Mouse (Mus musculus): ENCODE results near the gene Drd4.

DNA sequence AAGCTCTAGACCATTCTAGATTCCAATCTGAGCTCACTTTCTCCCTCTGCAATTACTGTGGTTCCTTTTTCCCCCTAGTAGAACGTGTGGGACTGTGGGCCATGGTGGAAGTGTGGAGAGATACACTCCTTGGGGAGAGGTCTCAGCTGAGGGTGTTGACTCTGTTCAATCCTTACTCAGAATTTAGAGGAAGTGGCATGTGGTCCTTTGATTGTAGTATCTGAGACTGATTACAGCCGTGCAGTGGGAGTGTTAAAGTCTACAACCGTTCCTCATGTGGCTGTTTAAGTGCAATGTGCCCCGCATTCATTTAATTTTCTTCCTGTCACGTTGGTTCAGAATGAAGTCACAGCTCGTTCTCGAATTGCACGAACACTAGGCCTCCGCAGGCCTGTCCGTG lies 35.6 kb upstream of the Drd4 start:
- TF ChIP-seq EP300 (IDR thresholded peaks at IDR 0.05; ENCODE audit: low read length): no peak
- TF ChIP-seq NELFE (IDR thresholded peaks at IDR 0.05; ENCODE audit: low read depth, low read length): no peak
- TF ChIP-seq CHD1 (IDR thresholded peaks at IDR 0.05; ENCODE audit: low read depth, low read length): no peak
- TF ChIP-seq ELF1 (IDR thresholded peaks at IDR 0.05; ENCODE audit: low read depth, low read length): no peak
- TF ChIP-seq MAZ (IDR thresholded peaks at IDR 0.05; ENCODE audit: low read depth, low read length): no peak
- TF ChIP-seq POLR2A (IDR thresholded peaks at IDR 0.05; ENCODE audit: low read depth, low read length): no peak
- no peak for TF ChIP-seq CTCF (conservative IDR thresholded peaks at IDR 0.05 in 1 of 2, IDR thresholded peaks at IDR 0.05 in 1 of 2; ENCODE audit: low read depth in 2 of 2, low read length in 2 of 2)
- no peak for TF ChIP-seq UBTF (IDR thresholded peaks at IDR 0.05; ENCODE audit: low read depth, low read length)
- no peak for TF ChIP-seq POLR2AphosphoS2 (IDR thresholded peaks at IDR 0.05; ENCODE audit: low read depth, low read length)
- TF ChIP-seq PAX5 (IDR thresholded peaks at IDR 0.05; ENCODE audit: low read length): no peak
- no peak for TF ChIP-seq TBP (conservative IDR thresholded peaks at IDR 0.05; ENCODE audit: low read depth, low read length)
